ENCODE assay signal across 8 mouse cellular contexts in genomic region chr7:120634711-120635361, GRCm38 (mm10). TPM values are rescaled to one million over a fixed set of nuclear protein-coding genes. Genes with fewer than 3 reads are reported as not detected.
DNase-seq lines count a peak whose midpoint lies in the region; ATAC-seq lines count a peak whose summit lies in the region.

Gene Uqcrc2, plus strand, starts transcription at chr7:120635176.

- peak; percentile 95 for DNase-seq in CD4-positive, CD25-positive, alpha-beta regulatory T cell, adult 2 months (ENCODE audit: low read depth, low spot score)
- DNase-seq in fibroblast of lung, adult 2 months (ENCODE audit: low read depth) = peak; percentile 72
- DNase-seq in kidney, postnatal 14 days = peak; percentile 92
- DNase-seq in liver, embryonic 13.5 days = peak; percentile 89
- DNase-seq in neural tube, embryonic 10.5 days (ENCODE audit: extremely low spot score, low spot score) = peak; percentile 89

- no peaks in the 10 kb centered on the region for H3K9me3 ChIP-seq in heart, embryonic 14.5 days (ENCODE audit: control insufficient read depth, low read length)
- no peaks in the 10 kb centered on the region for H3K9me3 ChIP-seq in liver, embryonic 13.5 days (replicated peaks)
- no peaks in the 10 kb centered on the region for H3K9me3 ChIP-seq in stomach, embryonic 16.5 days (replicated peaks; ENCODE audit: control insufficient read depth, low read length)

- under 1% methylated on average over 45 of the region's 45 CpGs for WGBS in heart, embryonic 14.5 days
- under 1% methylated on average over 45 of the region's 45 CpGs for WGBS in liver, embryonic 13.5 days (ENCODE audit: insufficient replicate concordance)
- WGBS in stomach, embryonic 16.5 days = under 1% methylated on average over 45 of the region's 45 CpGs

- H3K4me1 ChIP-seq in brown adipose tissue, adult 24 weeks (ENCODE audit: control insufficient read depth, insufficient read depth, insufficient read length, low read length) = peaks cover 5% of the 10 kb centered on the region; the same call in 1 of the 2 replicates
- peaks cover 4 to 15% of the 10 kb centered on the region in 2 experiments for H3K4me1 ChIP-seq in heart, embryonic 14.5 days (ENCODE audit: control insufficient read depth in 2 of 2, insufficient read depth in 2 of 2, low read length in 2 of 2)
- peaks cover 20% of the 10 kb centered on the region for H3K4me1 ChIP-seq in liver, embryonic 13.5 days (replicated peaks)
- H3K4me1 ChIP-seq in stomach, embryonic 16.5 days (ENCODE audit: control insufficient read depth, insufficient read depth, low read length) = peaks cover 9% of the 10 kb centered on the region

- H3K36me3 ChIP-seq in heart, embryonic 14.5 days (ENCODE audit: control insufficient read depth, insufficient read depth, low read length) = peaks cover 25% of the 10 kb centered on the region
- H3K36me3 ChIP-seq in liver, embryonic 13.5 days = peaks cover 23% of the 10 kb centered on the region
- no peaks in the 10 kb centered on the region for H3K36me3 ChIP-seq in stomach, embryonic 16.5 days (ENCODE audit: control insufficient read depth, insufficient read depth, low read length)

- H3K27ac ChIP-seq in brown adipose tissue, adult 24 weeks (replicated peaks; ENCODE audit: low read depth, low read length) = peak within 1 kb of the TSS; percentile 98
- H3K27ac ChIP-seq in heart, embryonic 14.5 days (replicated peaks in 1 of 2; ENCODE audit: control insufficient read depth in 1 of 2, insufficient read depth in 1 of 2, low read depth in 2 of 2, low read length in 2 of 2) = peak within 1 kb of the TSS; percentile 97 to 99
- H3K27ac ChIP-seq in liver, embryonic 13.5 days = peak within 1 kb of the TSS; percentile 87
- H3K27ac ChIP-seq in stomach, embryonic 16.5 days (ENCODE audit: low read length) = peak within 1 kb of the TSS; percentile 87

- peak; percentile 99 for ATAC-seq in heart, embryonic 14.5 days (ENCODE audit: insufficient number of reproducible peaks, insufficient read depth, low FRiP score, low read depth)
- peak; percentile 99 for ATAC-seq in liver, embryonic 13.5 days (ENCODE audit: low read depth)
- ATAC-seq in stomach, embryonic 16.5 days (ENCODE audit: insufficient read depth, low FRiP score) = peak; percentile 100

- no peaks in the 10 kb centered on the region for H3K27me3 ChIP-seq in heart, embryonic 14.5 days (ENCODE audit: control insufficient read depth, insufficient read depth, low read length)
- H3K27me3 ChIP-seq in liver, embryonic 13.5 days = no peaks in the 10 kb centered on the region
- H3K27me3 ChIP-seq in stomach, embryonic 16.5 days (ENCODE audit: control insufficient read depth, insufficient read depth, low read length) = no peaks in the 10 kb centered on the region

- H3K4me3 ChIP-seq in brown adipose tissue, adult 24 weeks (ENCODE audit: insufficient read depth, low read depth, low read length) = peak within 1 kb of the TSS; percentile 96
- H3K4me3 ChIP-seq in heart, embryonic 14.5 days (ENCODE audit: control insufficient read depth in 1 of 2, insufficient read depth in 1 of 2, low read depth in 1 of 2, low read length in 2 of 2) = peak within 1 kb of the TSS; percentile 95 to 100
- peak within 1 kb of the TSS; percentile 98 for H3K4me3 ChIP-seq in liver, embryonic 13.5 days (replicated peaks)
- H3K4me3 ChIP-seq in stomach, embryonic 16.5 days (replicated peaks; ENCODE audit: low read length) = peak within 1 kb of the TSS; percentile 90

- H3K9ac ChIP-seq in heart, embryonic 14.5 days (ENCODE audit: low read length) = peak within 1 kb of the TSS; percentile 99
- peak within 1 kb of the TSS; percentile 96 for H3K9ac ChIP-seq in liver, embryonic 13.5 days
- peak within 1 kb of the TSS; percentile 97 for H3K9ac ChIP-seq in stomach, embryonic 16.5 days (ENCODE audit: low read length)

- H3K4me2 ChIP-seq in heart, embryonic 14.5 days (ENCODE audit: low read length) = peak within 1 kb of the TSS; percentile 84
- peak within 1 kb of the TSS; percentile 74 for H3K4me2 ChIP-seq in liver, embryonic 13.5 days
- peak within 1 kb of the TSS; percentile 81 for H3K4me2 ChIP-seq in stomach, embryonic 16.5 days (ENCODE audit: low read depth, low read length)

RNA-seq across cellular contexts. Expression of gene Uqcrc2, which starts in this region (rescaled TPM):
- 1,707 and 1,711 TPM in 2 replicates for polyA plus RNA-seq in brown adipose tissue, adult 24 weeks (2012; ENCODE audit: insufficient read depth, insufficient read length, missing spikeins)
- polyA plus RNA-seq in heart, embryonic 14.5 days (2014; fragmentation: Nextera tagmentation; extraction: Ambion mirVana) = 531 and 532 TPM in 2 replicates
- 150 and 169 TPM in 2 replicates for polyA plus RNA-seq in liver, embryonic 13.5 days (2015; fragmentation: Nextera tagmentation; extraction: Ambion mirVana)
- polyA plus RNA-seq in stomach, embryonic 16.5 days (2015; fragmentation: Nextera tagmentation; extraction: Ambion mirVana) = 204 and 235 TPM in 2 replicates

Comparison
In these comparisons a context has a peak if more than half of its experiments do, and no peak if none do; other contexts are left out.
1. Peak in every context shown above with its lines: DNase-seq, ATAC-seq, H3K4me3 ChIP-seq and H3K27ac ChIP-seq.